Mouse (Mus musculus): ENCODE results near the gene 1700001P01Rik. TPM values are rescaled to one million over a fixed set of nuclear protein-coding genes. Genes with fewer than 3 reads are reported as not detected.

The 1700001P01Rik gene
- polyA plus RNA-seq, 1 experiment from 2014 or later = 0.85 TPM

DNA sequence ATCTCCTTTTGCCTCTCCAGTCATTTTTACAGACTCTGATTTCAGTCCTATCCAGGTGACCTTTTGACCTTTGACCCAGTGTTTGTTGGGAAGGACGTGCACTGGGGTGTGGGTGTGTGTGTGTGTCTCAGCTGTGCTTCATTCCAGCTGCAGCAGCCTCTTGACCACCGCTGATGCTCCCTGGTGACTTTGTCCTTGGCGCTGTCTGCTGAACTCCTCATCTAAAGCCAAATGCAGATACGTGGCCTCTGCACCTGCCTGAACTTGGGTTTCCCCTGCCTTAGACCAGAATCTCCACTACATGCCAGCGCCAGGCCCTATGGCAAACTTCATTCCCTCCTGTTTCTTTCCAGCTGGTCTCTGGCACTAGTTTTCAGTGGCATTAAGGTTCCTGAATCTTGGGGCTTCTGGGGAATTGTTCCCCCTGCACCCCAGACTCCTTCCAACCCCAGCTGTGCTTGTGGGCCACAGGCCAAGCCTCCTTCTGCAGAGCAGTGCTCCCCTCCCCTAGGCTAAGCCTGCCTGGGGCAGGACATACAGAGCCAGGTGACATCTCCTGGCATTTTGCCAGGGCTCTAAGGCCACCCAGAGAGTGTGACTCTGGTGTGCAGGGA lies 33.0 kb upstream of the 1700001P01Rik start:
- no peak overlapping the region for H3K4me3 ChIP-seq
- no peaks in the 10 kb centered on the region for H3K27me3 ChIP-seq
- H3K9ac ChIP-seq = 0 out of 2 replicates have a peak overlapping the region, but pooled peaks have one; percentile 3
- H3K4me2 ChIP-seq = peak overlapping the region; percentile 7; the same call in 1 of the 2 replicates
- peaks cover 100% of the 10 kb centered on the region for H3K4me1 ChIP-seq
- peak overlapping the region; percentile 89 for H3K27ac ChIP-seq
- H3K36me3 ChIP-seq = peaks cover 20% of the 10 kb centered on the region; the same call in 1 of the 2 replicates
- no peak for ATAC-seq (ENCODE audit: borderline replicate concordance, extremely low read depth, low FRiP score, low TSS enrichment)
- WGBS = 32% methylated on average over 5 of the region's 5 CpGs
- H3K9me3 ChIP-seq = no peaks in the 10 kb centered on the region

DNA sequence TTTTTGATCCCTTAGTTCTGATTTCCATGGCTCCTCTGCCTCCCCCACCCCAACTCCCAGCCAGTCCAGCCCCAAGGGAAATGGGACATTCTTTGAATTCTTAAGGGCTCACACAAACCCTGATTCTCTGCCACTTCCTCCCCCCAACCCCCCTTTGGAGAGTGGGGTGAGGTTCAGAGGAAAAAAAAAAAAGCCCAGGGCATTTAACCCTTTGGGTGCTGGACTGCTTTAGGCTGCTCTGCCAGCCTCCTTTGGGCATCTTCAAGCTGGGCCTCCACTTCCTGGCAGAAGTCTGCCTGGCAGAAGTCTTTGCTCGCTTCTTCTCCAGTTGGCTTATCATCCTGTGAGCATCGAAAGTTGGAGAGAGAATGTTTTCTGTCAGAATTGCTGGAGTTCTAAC lies 32.4 kb upstream of the 1700001P01Rik start:
- no peak overlapping the region for H3K9ac ChIP-seq
- H3K27me3 ChIP-seq = no peaks in the 10 kb centered on the region
- H3K36me3 ChIP-seq = peaks cover 15% of the 10 kb centered on the region; the same call in 1 of the 2 replicates
- H3K9me3 ChIP-seq = no peaks in the 10 kb centered on the region
- WGBS = 13% methylated on average over 2 of the region's 2 CpGs
- H3K4me1 ChIP-seq = peaks cover 99% of the 10 kb centered on the region
- H3K4me3 ChIP-seq = no peak overlapping the region
- ATAC-seq (ENCODE audit: borderline replicate concordance, extremely low read depth, low FRiP score, low TSS enrichment) = peak; percentile 12; the same call in 1 of the 2 replicates
- H3K27ac ChIP-seq = peak overlapping the region; percentile 89
- peak overlapping the region; percentile 7; the same call in 1 of the 2 replicates for H3K4me2 ChIP-seq

DNA sequence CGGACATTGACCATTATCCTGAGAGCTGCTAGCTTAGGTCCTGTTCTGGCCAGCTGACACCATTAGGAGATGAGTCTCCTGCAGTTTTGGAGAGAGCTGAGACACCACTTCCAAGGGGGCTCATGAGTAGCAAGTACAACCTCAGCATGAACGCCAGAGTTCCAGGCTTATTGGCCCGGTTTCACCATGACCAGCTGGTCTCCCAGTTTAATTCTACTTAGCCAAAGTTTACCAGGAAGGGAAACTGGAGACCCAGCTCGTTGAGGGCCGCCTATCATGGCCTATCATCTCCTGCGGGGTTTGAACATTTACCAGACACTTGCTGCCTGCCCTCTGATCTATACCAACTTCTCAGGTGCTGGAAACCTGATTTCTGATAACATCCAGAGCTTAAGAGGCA lies 31.9 kb upstream of the 1700001P01Rik start:
- Histone ChIP-seq H3K36me3 (peaks cover 13% of the 10 kb centered on the region; the same call in 1 of the 2 replicates), H3K27ac (peak overlapping the region; percentile 89), H3K4me3 (no peak overlapping the region), H3K27me3 (no peaks in the 10 kb centered on the region), H3K4me1 (peaks cover 98% of the 10 kb centered on the region), H3K4me2 (peak overlapping the region; percentile 7; the same call in 1 of the 2 replicates), H3K9me3 (no peaks in the 10 kb centered on the region), H3K9ac (no peak overlapping the region)
- no peak for ATAC-seq (ENCODE audit: borderline replicate concordance, extremely low read depth, low FRiP score, low TSS enrichment)
- WGBS = 16% methylated on average over 6 of the region's 6 CpGs

DNA sequence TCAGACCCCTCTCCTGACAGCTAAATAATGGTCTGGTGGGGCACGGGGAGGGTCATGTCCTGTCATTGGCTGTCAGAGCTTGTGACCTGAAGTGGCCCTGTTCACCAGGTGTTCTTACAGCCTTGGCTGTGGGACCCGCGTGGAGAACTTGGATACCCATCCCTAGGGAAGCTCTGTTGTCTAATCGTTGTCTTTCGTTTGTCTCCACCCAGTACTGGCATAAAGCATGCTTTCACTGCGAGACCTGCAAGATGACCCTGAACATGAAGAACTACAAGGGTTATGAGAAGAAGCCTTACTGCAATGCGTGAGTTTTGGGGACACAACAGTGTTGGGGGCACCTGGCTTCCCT lies 30.9 kb upstream of the 1700001P01Rik start:
- Histone ChIP-seq H3K4me2 (peak overlapping the region; percentile 52), H3K9me3 (no peaks in the 10 kb centered on the region), H3K4me3 (no peak overlapping the region), H3K4me1 (peaks cover 98% of the 10 kb centered on the region), H3K9ac (no peak overlapping the region), H3K27ac (peak overlapping the region; percentile 89), H3K36me3 (peaks cover 13% of the 10 kb centered on the region; the same call in 1 of the 2 replicates), H3K27me3 (no peaks in the 10 kb centered on the region)
- ATAC-seq (ENCODE audit: borderline replicate concordance, extremely low read depth, low FRiP score, low TSS enrichment) = no peak
- 57% methylated on average over 7 of the region's 7 CpGs for WGBS

DNA sequence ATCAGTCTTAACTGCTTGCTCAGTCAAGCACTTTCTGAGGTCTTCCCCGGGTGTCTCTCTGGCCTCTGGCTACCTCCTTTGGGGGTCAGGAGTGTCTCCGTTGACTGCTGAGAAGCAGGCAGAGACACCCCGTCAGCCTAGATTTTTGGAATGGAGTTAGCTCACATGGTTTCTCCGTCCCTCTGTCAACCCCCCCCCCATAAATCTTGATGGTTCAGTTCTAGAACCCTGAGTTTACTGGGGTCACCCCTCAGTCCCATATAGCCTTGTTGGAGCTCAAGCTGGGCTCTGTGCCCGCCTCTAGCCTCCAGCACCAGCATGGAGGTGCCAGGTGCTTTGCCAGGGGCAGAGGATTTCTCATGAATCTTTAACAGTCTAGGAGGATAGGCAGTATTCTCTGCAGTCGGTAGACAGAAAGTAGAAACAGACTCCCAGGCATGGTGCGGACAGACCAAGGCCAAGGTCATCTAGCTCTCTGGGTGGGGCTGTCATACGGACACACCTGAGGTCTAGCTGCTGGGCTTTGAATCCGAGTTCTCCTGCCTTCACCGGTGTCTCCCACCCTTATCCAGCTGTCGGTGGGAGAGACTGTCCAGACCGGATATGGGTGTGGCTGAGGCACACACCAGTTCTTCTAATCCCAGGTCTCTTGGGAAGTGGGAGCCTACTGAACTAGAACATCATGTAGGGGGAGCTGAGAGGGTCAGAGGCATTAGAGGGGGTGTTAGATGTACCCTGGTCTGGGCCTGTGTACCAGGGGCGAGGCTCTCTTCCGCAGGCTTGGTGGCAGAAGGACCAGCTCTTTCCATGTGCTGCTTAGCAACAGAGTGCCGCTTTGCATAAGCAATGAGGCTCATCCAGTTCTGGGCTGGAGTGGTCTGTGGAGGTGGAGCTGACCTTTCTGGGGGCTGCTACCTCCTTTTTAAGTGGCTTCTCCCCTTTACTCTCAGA lies 30.2 kb upstream of the 1700001P01Rik start:
- H3K4me3 ChIP-seq = peak overlapping the region; percentile 20
- H3K27ac ChIP-seq = peak overlapping the region; percentile 89
- H3K27me3 ChIP-seq = no peaks in the 10 kb centered on the region
- peaks cover 98% of the 10 kb centered on the region for H3K4me1 ChIP-seq
- no peak for ATAC-seq (ENCODE audit: borderline replicate concordance, extremely low read depth, low FRiP score, low TSS enrichment)
- H3K4me2 ChIP-seq = peak overlapping the region; percentile 52
- H3K9ac ChIP-seq = peak overlapping the region; percentile 11; the same call in 1 of the 2 replicates
- H3K36me3 ChIP-seq = peaks cover 11% of the 10 kb centered on the region; the same call in 1 of the 2 replicates
- WGBS = 25% methylated on average over 15 of the region's 15 CpGs
- H3K9me3 ChIP-seq = no peaks in the 10 kb centered on the region

DNA sequence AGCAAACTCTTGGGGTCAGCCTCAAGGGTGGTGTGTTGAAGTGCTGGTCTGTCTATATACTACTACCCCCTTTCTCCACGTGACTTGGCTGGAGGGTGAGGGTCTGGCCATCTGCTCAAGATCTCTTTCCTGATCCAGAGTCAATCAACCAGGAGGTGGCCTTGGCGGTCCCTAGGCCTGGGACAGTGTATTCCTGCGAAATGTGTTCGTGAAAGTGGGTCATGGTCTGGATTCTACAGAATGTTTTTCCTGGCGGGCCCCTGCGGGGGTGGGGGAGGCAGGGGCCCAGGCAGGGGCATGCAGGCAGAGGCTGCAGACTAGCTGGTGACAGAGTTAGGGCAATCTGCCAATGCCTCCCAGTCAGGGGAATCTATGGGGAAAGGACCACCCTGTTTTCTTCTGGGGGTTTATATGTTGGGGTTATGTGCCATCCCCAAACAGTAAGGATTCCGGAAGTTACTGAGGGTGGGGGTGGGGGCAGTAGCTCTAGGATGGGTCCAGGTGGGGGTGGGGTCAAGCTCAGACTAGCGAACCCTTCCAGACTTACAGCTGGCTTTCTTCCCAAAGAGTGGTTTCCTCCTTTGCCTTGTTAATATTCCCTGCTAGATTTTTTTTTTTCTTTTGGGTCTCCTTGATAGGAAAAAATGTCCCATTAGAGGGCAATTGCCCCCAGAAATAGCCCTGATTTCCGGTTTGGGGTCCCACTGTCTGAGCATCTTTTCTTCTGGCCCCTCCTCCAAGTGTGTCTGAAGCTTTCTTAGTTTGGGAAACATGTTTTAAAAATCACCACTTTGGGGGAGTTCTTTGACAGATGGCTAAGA lies 29.3 kb upstream of the 1700001P01Rik start:
- no peaks in the 10 kb centered on the region for H3K27me3 ChIP-seq
- WGBS = 9% methylated on average over 9 of the region's 9 CpGs
- H3K9me3 ChIP-seq = no peaks in the 10 kb centered on the region
- peaks cover 89% of the 10 kb centered on the region for H3K4me1 ChIP-seq
- peak overlapping the region; percentile 20 for H3K4me3 ChIP-seq
- H3K9ac ChIP-seq = no peak overlapping the region; the same call in 1 of the 2 replicates
- peak overlapping the region; percentile 89 for H3K27ac ChIP-seq
- peak; percentile 37; the same call in 1 of the 2 replicates for ATAC-seq (ENCODE audit: borderline replicate concordance, extremely low read depth, low FRiP score, low TSS enrichment)
- H3K4me2 ChIP-seq = peak overlapping the region; percentile 52
- H3K36me3 ChIP-seq = peaks cover 11% of the 10 kb centered on the region; the same call in 1 of the 2 replicates

DNA sequence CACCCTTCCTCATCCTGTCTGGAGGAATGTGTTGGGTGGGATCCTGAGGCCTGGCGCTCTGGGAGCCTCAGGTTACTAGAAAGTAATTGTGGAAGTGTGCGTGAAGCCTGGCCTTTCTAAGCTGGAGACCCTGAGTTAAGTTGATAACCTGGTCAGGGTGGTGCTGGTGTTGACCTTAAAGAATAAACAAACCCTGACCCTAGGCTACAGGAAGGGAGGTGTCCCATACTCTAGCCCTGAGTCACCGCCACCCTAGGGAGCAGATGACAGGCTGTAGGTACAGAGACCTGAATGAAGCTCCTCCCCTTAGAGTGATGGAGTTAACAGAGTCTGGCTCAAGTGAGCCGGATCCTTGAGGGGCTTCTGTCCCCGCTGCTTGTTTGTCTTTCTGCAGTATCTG lies 28.1 kb upstream of the 1700001P01Rik start:
- H3K9me3 ChIP-seq = no peaks in the 10 kb centered on the region
- H3K4me3 ChIP-seq = no peak overlapping the region
- peak overlapping the region; percentile 89 for H3K27ac ChIP-seq
- H3K9ac ChIP-seq = no peak overlapping the region
- peaks cover 8% of the 10 kb centered on the region; the same call in 1 of the 2 replicates for H3K36me3 ChIP-seq
- H3K4me2 ChIP-seq = peak overlapping the region; percentile 52; the same call in 1 of the 2 replicates
- no peaks in the 10 kb centered on the region for H3K27me3 ChIP-seq
- peaks cover 77% of the 10 kb centered on the region for H3K4me1 ChIP-seq
- no peak for ATAC-seq (ENCODE audit: borderline replicate concordance, extremely low read depth, low FRiP score, low TSS enrichment)
- WGBS = 53% methylated on average over 5 of the region's 5 CpGs

DNA sequence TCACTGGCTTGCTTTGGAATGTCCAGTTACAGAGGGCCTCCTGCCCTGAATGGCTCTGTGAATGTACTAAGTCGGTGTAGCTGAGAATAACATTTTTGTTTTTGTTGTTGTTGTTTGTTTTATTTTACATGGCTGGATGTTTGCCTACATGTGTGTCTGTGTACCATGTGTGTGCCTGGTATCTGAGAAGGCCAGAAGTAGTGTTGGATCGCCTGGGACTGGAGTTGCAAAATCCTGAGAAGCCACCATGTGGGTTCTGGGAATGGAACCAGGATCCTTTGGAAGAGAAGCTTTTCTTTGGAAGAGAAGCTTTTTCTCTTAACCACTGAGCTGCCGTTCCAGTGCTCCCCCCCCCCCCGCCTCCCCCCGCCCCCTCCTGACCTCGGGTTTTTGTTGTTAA lies 26.8 kb upstream of the 1700001P01Rik start:
- Histone ChIP-seq H3K36me3 (peaks cover 6% of the 10 kb centered on the region; the same call in 1 of the 2 replicates), H3K27ac (peak overlapping the region; percentile 99), H3K4me2 (peak overlapping the region; percentile 75), H3K9me3 (no peaks in the 10 kb centered on the region), H3K9ac (no peak overlapping the region), H3K4me3 (no peak overlapping the region), H3K4me1 (peaks cover 73% of the 10 kb centered on the region), H3K27me3 (no peaks in the 10 kb centered on the region)
- WGBS = 27% methylated on average over 6 of the region's 6 CpGs
- ATAC-seq (ENCODE audit: borderline replicate concordance, extremely low read depth, low FRiP score, low TSS enrichment) = no peak

DNA sequence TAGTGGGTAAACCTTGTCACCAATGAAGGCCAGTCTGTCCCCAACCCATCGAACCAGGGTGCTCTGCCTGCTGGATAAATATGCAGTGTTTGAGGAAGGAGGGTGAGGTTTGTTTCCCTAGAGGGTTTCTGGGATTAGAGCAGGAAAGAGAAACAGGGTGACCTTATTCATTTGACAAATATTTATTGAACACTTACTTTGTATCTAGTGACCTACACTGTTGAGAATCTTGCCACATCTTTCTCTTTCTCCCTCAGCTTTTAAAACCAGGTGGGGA lies 26.4 kb upstream of the 1700001P01Rik start:
- no peak for ATAC-seq (ENCODE audit: borderline replicate concordance, extremely low read depth, low FRiP score, low TSS enrichment)
- Histone ChIP-seq H3K4me1 (peaks cover 70% of the 10 kb centered on the region), H3K27ac (peak overlapping the region; percentile 99), H3K4me3 (peak overlapping the region; percentile 75), H3K4me2 (peak overlapping the region; percentile 75), H3K36me3 (peaks cover 6% of the 10 kb centered on the region; the same call in 1 of the 2 replicates), H3K27me3 (no peaks in the 10 kb centered on the region), H3K9ac (peak overlapping the region; percentile 6; the same call in 1 of the 2 replicates), H3K9me3 (no peaks in the 10 kb centered on the region)
- 21% methylated on average over 1 of the region's 1 CpGs for WGBS

DNA sequence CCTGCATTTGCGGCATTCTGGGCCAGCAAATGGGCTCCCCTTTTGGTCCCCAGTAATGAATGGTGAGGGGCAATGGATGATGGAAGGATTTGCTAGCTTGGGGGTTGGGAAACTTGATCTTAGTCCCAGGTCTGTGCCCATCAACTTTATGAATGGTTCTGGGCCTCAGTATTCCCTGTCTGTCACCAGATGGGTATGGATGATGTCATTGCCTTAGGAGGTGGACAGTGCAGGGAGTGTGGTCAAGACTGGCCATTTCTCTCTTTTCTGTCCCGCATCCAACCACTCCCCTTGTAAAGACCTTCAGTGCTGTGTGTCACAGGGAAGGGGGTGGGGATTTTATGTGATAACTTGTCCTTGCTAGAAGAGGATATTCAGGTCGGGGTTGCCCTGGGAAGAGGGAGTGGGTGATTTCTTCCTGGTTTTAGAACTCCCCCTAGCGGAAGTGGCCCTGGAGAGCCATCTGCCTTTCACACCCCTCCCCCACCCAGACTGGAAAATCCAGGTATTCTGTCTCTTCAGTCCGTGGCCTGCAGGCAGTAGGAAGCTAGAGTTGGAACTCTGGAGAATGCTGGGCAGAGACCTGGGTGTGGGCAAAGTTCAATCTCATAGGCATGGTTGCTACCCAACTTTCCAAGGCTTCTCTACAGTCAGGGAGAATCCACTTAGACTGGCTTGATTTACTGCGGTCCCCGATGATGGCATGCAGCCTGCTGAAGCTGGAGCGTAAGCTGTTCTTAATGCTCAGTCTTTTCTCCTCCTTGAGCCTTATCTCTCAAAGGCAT lies 25.9 kb upstream of the 1700001P01Rik start:
- no peak for ATAC-seq (ENCODE audit: borderline replicate concordance, extremely low read depth, low FRiP score, low TSS enrichment)

More for the DNA sequence above, 25.9 kb upstream of the 1700001P01Rik start:
- no peaks in the 10 kb centered on the region for H3K9me3 ChIP-seq
- peaks cover under 1% of the 10 kb centered on the region; the same call in 1 of the 2 replicates for H3K36me3 ChIP-seq
- H3K4me2 ChIP-seq = peak overlapping the region; percentile 75
- H3K27me3 ChIP-seq = no peaks in the 10 kb centered on the region
- 17% methylated on average over 8 of the region's 8 CpGs for WGBS
- peak overlapping the region; percentile 75 for H3K4me3 ChIP-seq
- H3K9ac ChIP-seq = peak overlapping the region; percentile 66
- H3K4me1 ChIP-seq = peaks cover 64% of the 10 kb centered on the region
- H3K27ac ChIP-seq = peak overlapping the region; percentile 99

Data from lung, embryonic 15.5 days (tissue).